Mouse (Mus musculus) forebrain, embryonic 11.5 days (tissue): ENCODE measurements around the gene Prrt3. TPM values are rescaled to one million over a fixed set of nuclear protein-coding genes. Genes with fewer than 3 reads are reported as not detected.
A peak's percentile ranks its signal among the peaks of the same experiment; 100 is the strongest.

Source experiments
- ATAC-seq: fragments of 200-750 bp; cut with Nextera tagmentation; replicated peaks from 2 replicates; pipeline ENCODE4 v1.8.0; 2017; ENCODE audit warnings: moderate TSS enrichment; ENCODE audit not compliant: low FRiP score
- DNase-seq: peaks from one replicate; pipeline ENCODE4 v3.0.0-alpha.2; 2017; ENCODE audit warnings: low spot score
- H3K27ac ChIP-seq: fragments of 300-500 bp; sonication (generic); 2 replicates; pipeline ENCODE4 v1.5.1; 2014; ENCODE audit warnings: low read depth, low read length
- H3K27me3 ChIP-seq: fragments of 300-500 bp; sonication (generic); 2 replicates; pipeline ENCODE4 v1.6.1; 2014; ENCODE audit warnings: mild to moderate bottlenecking, low read length, mixed read lengths; ENCODE audit not compliant: control insufficient read depth, insufficient read depth
- H3K36me3 ChIP-seq: fragments of 300-500 bp; sonication (generic); 2 replicates; pipeline ENCODE4 v1.6.1; 2014; ENCODE audit warnings: mild to moderate bottlenecking, low read length, moderate library complexity, mixed read lengths; ENCODE audit not compliant: control insufficient read depth, insufficient read depth
- H3K4me1 ChIP-seq: fragments of 300-500 bp; sonication (generic); replicated peaks from 2 replicates; pipeline ENCODE4 v1.6.1; 2014; ENCODE audit warnings: low read length, mixed read lengths; ENCODE audit not compliant: control insufficient read depth, insufficient read depth
- H3K4me2 ChIP-seq: fragments of 300-500 bp; sonication (generic); 2 replicates; pipeline ENCODE4 v1.6.1; 2014; ENCODE audit warnings: low read depth, mild to moderate bottlenecking, low read length, moderate library complexity, mixed read lengths; ENCODE audit not compliant: severe bottlenecking
- H3K4me3 ChIP-seq: fragments of 300-500 bp; sonication (generic); 2 replicates; pipeline ENCODE4 v1.5.1; 2014; ENCODE audit warnings: low read depth, low read length
- H3K9ac ChIP-seq: fragments of 300-500 bp; sonication (generic); 2 replicates; pipeline ENCODE4 v1.6.1; 2014; ENCODE audit warnings: low read length
- H3K9me3 ChIP-seq: fragments of 300-500 bp; sonication (generic); 2 replicates; pipeline ENCODE4 v1.6.1; 2016; ENCODE audit warnings: low read length, mixed read lengths; ENCODE audit not compliant: control insufficient read depth
- whole genome bisulfite sequencing: fragments of 180-500 bp; shearing (Covaris S2); extraction: QIAGEN DNeasy Blood & Tissue Kit; methylation state at CpG from one replicate; pipeline ENCODE4 v1.1.7; 2014; 5-methylcytosine and 5-hydroxymethylcytosine counted together
- microRNA-seq: library from miRNA; unstranded; fragments of <30 nt; microRNA quantifications from one replicate; pipeline ENCODE4, GENCODE M21; 2016; ENCODE audit not compliant: insufficient number of aligned reads
- polyA plus RNA-seq: library from polyadenylated mRNA; unstranded; fragments of >200 nt; fragmentation: Nextera tagmentation; extraction: Ambion mirVana; gene quantifications from 2 replicates; pipeline ENCODE4 v1.2.1, GENCODE M21; 2014

Prrt3 gene
- polyA plus RNA-seq, 1 experiment from 2014 or later = 2.1 TPM

DNA sequence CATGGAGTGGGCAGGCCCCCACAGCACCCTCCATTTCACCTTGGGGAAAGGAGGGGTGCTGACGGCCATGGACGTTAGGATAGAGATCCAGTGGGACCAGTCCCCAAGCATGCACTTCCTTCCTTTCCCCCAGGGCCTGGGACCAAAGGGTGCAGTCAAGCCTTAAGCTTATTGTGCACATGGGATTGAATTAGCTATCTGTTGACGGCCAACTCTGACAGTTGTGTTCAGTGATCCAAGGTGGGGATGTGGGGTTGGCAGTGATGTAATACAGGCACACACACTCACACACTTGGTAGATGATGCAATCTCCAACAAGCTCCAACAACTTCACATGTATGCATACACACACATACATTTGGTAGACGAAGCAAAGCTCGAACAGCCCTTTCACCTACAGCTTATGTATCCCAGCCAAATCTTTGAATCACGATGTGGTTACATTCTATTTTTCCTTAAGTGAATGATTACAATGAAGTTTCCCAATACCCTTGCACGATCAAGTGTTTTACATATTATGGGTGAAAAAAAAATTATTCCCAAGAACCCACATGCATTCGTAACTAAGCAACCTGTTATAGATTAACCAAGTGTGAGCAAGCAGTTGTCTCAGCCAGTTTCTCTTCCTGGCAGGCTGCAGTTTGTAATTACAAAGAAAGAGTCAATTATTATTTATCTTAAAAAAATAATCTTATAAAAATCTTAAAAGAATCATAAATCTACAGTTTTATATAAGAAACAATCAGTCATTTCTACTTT is 57.3 kb downstream of the Prrt3 start:
- H3K27ac ChIP-seq = no peak overlapping the region
- no peak for ATAC-seq
- DNase-seq = peak; percentile 30
- no peak overlapping the region for H3K9ac ChIP-seq
- peaks cover 4% of the 10 kb centered on the region; the same call in 1 of the 2 replicates for H3K4me1 ChIP-seq
- no peaks in the 10 kb centered on the region for H3K9me3 ChIP-seq
- H3K4me2 ChIP-seq = no peak overlapping the region
- no peak overlapping the region for H3K4me3 ChIP-seq
- H3K27me3 ChIP-seq = no peaks in the 10 kb centered on the region
- 95% methylated on average over 7 of the region's 8 CpGs for WGBS
- peaks cover 3% of the 10 kb centered on the region; the same call in 1 of the 2 replicates for H3K36me3 ChIP-seq

Small RNA genes lying within 50 kb of the gene (microRNA-seq; reads per million reads assigned to microRNA genes)
- not detected for gene Gm23365

Other genes with a start within 250 kb of the Prrt3 start
- 0.13 and 0.52 TPM in 2 replicates for gene Cpne9, start 219.6 kb downstream of the Prrt3 start, polyA plus RNA-seq
- gene Brpf1, start 194.8 kb downstream of the Prrt3 start, polyA plus RNA-seq = 31.9 and 35.4 TPM in 2 replicates
- 14.2 and 14.5 TPM in 2 replicates for gene Ogg1, start 175.0 kb downstream of the Prrt3 start, polyA plus RNA-seq
- gene Camk1, start 157.9 kb downstream of the Prrt3 start, polyA plus RNA-seq = 47.8 and 52.5 TPM in 2 replicates
- gene Tada3, start 124.0 kb downstream of the Prrt3 start, polyA plus RNA-seq = 72.5 and 76.3 TPM in 2 replicates
- 180 and 182 TPM in 2 replicates for gene Arpc4, start 123.8 kb downstream of the Prrt3 start, polyA plus RNA-seq
- 5.1 and 6.0 TPM in 2 replicates for gene Ttll3, start 112.7 kb downstream of the Prrt3 start, polyA plus RNA-seq
- gene Rpusd3, start 82.6 kb downstream of the Prrt3 start, polyA plus RNA-seq = 26.7 and 28.5 TPM in 2 replicates
- not detected in 2 replicates for gene Cidec, start 66.2 kb downstream of the Prrt3 start, polyA plus RNA-seq
- 66.1 and 75.0 TPM in 2 replicates for gene Jagn1, start 59.4 kb downstream of the Prrt3 start, polyA plus RNA-seq
- 1.0 and 1.2 TPM in 2 replicates for gene Il17re, start 43.4 kb downstream of the Prrt3 start, polyA plus RNA-seq
- gene Il17rc, start 30.5 kb downstream of the Prrt3 start, polyA plus RNA-seq = 3.4 and 4.2 TPM in 2 replicates
- 36.3 and 41.6 TPM in 2 replicates for gene Creld1, start 18.6 kb downstream of the Prrt3 start, polyA plus RNA-seq
- 74.3 and 77.7 TPM in 2 replicates for gene Emc3, start 29.7 kb upstream of the Prrt3 start, polyA plus RNA-seq
- gene Fancd2, start 29.8 kb upstream of the Prrt3 start, polyA plus RNA-seq = 25.0 and 25.1 TPM in 2 replicates
- 0.24 TPM in 1 of 2 replicates, not detected in the other for gene Fancd2os, start 98.8 kb upstream of the Prrt3 start, polyA plus RNA-seq
- gene Brk1, start 102.8 kb upstream of the Prrt3 start, polyA plus RNA-seq = 198 and 200 TPM in 2 replicates
- gene Vhl, start 122.0 kb upstream of the Prrt3 start, polyA plus RNA-seq = 63.7 and 64.4 TPM in 2 replicates
- 1.6 and 2.1 TPM in 2 replicates for gene Irak2, start 136.5 kb upstream of the Prrt3 start, polyA plus RNA-seq
- 0.88 and 1.5 TPM in 2 replicates for gene Tatdn2, start 195.1 kb upstream of the Prrt3 start, polyA plus RNA-seq
- gene Ghrl, start 217.9 kb upstream of the Prrt3 start, polyA plus RNA-seq = 0.32 and 1.2 TPM in 2 replicates
- 248 and 282 TPM in 2 replicates for gene Sec13, start 238.8 kb upstream of the Prrt3 start, polyA plus RNA-seq